Mouse (Mus musculus) testis, adult 2 months (tissue): Measurements from ENCODE around the gene Zdhhc13.

Experiments
- CTCF ChIP-seq: fragments of 200-500 bp; IDR thresholded peaks from 2 replicates; pipeline ENCODE4 v1.5.1; 2012; ENCODE audit warnings: low read depth, mild to moderate bottlenecking, inconsistent platforms, low read length, moderate library complexity; ENCODE audit not compliant: control insufficient read depth, insufficient read depth, insufficient replicate concordance
- POLR2A ChIP-seq: fragments of 200-500 bp; IDR thresholded peaks from 2 replicates; pipeline ENCODE4 v1.6.1; 2012; ENCODE audit warnings: low read depth, mild to moderate bottlenecking, inconsistent platforms, low read length, moderate library complexity; ENCODE audit not compliant: control insufficient read depth

DNA sequence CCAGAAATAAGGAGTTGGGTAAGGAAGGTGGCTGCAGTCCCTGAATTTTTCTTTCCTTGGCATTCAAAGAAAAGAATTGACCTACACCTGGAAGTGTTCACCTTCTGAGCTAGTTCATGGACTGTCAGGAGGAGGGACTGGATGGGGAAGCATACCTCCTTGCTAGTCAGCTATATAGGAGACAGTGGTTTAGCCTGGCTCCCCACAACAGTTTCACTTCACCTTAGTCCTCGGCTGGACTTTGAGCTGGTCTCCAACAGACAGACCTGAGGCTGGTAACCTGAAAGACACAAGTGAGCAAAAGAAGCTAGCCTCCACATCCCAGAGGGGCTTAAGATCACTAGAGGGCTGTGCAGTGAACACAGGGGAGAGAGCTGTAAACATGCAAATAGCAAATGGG, 30.7 kb upstream of the Zdhhc13 start:
- TF ChIP-seq CTCF: no peak
- no peak for TF ChIP-seq POLR2A
